Mouse (Mus musculus): ENCODE measurements around the gene Uqcrc2. TPM values are rescaled to one million over a fixed set of nuclear protein-coding genes. Genes with fewer than 3 reads are reported as not detected.
A peak's percentile ranks its signal among the peaks of the same experiment; 100 is the strongest.

The Uqcrc2 gene
- polyA plus RNA-seq, 1 experiment from 2014 or later = 175 TPM

GRCm38 (mm10) chr7:120662079-120662478 lies 27.1 kb downstream of the Uqcrc2 start:
- Histone ChIP-seq H3K9me3 (no peaks in the 10 kb centered on the region), H3K27me3 (replicated peaks; ENCODE audit: low read depth, poor library complexity, severe bottlenecking) (no peaks in the 10 kb centered on the region), H3K27ac (replicated peaks) (no peak overlapping the region), H3K36me3 (replicated peaks) (peaks cover 35% of the 10 kb centered on the region), H3K4me1 (no peaks in the 10 kb centered on the region), H3K4me3 (no peak overlapping the region)
- no peak for DNase-seq (ENCODE audit: low spot score)
- 95% methylated on average over 4 of the region's 4 CpGs for WGBS

DNA sequence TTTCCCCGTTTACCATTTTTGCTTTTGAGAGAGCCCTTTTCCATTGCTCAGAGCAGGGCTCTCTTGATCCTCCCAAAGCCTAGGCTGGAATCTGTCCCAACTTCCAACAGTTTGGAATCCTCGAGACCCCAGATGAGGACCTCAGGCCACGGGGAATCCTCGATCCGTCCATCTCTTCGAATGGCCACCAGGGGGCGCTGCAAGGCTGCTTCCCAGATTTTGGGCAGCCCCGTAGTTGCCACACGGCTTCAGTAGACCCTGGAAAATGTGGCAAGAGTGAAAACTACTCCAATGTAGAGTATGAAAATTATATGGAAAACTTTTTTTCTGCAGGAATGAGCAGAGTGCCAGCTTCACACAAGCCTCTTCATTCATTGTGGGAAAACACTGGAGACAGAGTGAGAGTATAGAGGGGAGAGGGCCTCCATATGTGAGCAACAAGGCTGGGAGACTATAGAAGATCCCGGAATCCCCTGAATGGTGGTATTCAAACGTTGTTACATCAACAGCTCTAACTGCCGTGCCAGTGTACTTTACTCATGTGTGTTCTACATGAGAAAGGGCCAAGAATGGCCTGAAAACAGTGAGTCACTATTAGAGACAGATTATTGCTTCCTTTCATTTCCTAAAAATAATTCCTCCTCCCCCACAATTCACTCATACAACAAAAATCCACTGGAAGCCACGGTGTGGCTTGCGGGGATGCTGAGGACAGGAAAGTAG lies 35.3 kb downstream of the Uqcrc2 start, which contains the start of gene Pdzd9:
Gene Pdzd9 (minus strand): TSS at position 191 of the 723 bp plus-strand sequence.
- no peaks in the 10 kb centered on the region for H3K27me3 ChIP-seq (replicated peaks; ENCODE audit: low read depth, poor library complexity, severe bottlenecking)
- DNase-seq (ENCODE audit: low spot score) = peak; percentile 87
- 26% methylated on average over 14 of the region's 14 CpGs for WGBS

DNA sequence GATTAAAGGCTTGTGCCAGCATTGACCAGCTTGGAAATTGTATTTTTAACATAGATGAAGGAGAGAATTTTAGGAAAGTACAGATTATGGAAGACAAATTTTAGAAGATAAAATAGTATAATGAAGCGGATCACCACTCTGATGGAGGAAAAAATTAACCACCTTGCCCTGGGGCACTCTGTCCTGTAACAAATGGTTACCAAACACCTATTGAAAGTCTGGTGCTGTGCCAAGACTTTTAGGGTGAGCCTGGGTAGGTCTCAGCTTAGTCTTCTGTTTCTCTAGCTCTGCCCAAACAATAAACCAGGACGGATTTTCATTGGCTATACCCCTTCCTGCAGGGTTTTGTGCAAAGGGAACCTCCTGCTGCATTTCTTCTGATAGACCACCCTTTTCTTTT lies 36.3 kb downstream of the Uqcrc2 start:
- WGBS = 76% methylated on average over 2 of the region's 2 CpGs
- H3K4me1 ChIP-seq = peaks cover 1% of the 10 kb centered on the region
- H3K36me3 ChIP-seq (replicated peaks) = no peaks in the 10 kb centered on the region
- no peak for DNase-seq (ENCODE audit: low spot score)
- no peaks in the 10 kb centered on the region for H3K27me3 ChIP-seq (replicated peaks; ENCODE audit: low read depth, poor library complexity, severe bottlenecking)
- no peaks in the 10 kb centered on the region for H3K9me3 ChIP-seq
- H3K27ac ChIP-seq (replicated peaks) = no peak overlapping the region
- no peak overlapping the region for H3K4me3 ChIP-seq

More for the DNA sequence above, 35.3 kb downstream of the Uqcrc2 start, which contains the start of gene Pdzd9:
- Histone ChIP-seq H3K9me3 (no peaks in the 10 kb centered on the region), H3K4me1 (no peaks in the 10 kb centered on the region), H3K4me3 (no peak within 1 kb of the TSS), H3K36me3 (replicated peaks) (no peaks in the 10 kb centered on the region), H3K27ac (replicated peaks) (no peak within 1 kb of the TSS)

DNA sequence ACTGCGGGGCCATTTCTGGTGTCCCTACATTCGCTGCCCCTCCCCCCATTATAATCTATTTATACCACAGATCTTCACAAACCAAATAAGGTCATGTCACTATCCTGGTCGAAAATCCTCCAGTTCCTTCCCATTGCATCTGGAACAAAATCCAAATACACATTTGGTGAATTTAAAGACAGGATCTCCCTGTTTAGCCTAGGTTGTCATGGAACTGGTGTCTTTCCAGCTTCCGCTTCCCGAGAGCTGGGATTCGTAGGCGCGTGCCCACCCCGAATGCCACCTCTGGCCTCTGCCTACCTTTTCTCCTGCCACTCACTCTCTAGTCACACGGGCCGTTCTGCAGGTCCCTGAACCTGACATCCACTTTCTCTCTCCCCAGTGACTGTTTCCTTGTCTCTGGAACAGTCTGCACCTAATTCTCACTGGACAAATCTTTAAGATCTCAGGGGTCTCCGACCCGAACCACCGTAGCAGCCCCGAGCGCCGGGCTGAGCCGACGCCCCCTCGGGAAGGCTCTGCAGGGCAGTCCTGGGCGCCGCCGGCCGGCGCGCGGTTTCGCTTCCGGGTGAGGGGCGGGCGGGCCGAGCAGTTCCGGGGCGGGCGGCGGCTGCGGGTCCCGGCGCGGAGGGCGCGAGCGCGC lies 42.1 kb downstream of the Uqcrc2 start, which contains the start of gene Mosmo:
Gene Mosmo (plus strand): TSS at position 618 of the 643 bp plus-strand sequence.
- 1% methylated on average over 44 of the region's 44 CpGs for WGBS

DNA sequence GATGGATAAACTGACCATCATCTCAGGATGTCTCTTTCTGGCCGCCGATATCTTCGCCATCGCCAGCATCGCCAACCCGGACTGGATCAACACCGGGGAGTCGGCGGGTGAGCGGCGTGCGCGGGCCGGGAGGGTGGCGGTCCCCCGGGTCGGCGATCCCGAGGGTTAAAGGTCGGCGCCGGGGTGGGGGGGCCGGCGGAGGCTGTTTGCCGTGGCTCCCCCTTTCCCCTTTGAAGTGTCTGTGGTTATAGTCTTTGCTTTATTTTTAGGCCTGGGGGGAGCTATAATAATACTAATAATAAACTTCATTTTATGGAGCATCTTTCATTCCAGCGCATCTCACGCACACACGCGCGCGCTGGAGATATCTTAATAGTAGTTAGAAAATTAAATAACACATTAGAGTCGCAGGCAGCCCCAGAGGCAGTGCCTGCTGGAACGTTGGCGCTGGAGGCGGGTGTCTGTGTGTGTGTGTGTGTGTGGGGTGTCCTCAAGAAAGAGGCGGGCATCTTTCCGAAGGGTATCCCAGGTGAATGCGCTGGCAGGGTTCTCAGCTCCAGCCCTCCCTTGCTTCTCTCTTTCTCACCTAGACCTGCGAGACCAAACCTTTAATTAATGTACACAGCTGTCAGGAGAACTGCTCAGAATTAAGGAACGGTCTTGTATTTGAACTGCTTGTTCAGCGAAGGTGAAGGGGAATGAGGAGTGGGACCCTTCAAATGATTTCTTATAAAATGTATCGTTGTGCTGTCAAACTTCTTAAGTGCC lies 43.0 kb downstream of the Uqcrc2 start:
- 2% methylated on average over 42 of the region's 42 CpGs for WGBS
- Histone ChIP-seq H3K36me3 (replicated peaks) (no peaks in the 10 kb centered on the region), H3K27ac (replicated peaks) (peak overlapping the region; percentile 95), H3K4me1 (peaks cover 26% of the 10 kb centered on the region), H3K9me3 (no peaks in the 10 kb centered on the region), H3K27me3 (replicated peaks; ENCODE audit: low read depth, poor library complexity, severe bottlenecking) (no peaks in the 10 kb centered on the region), H3K4me3 (peak overlapping the region; percentile 95)
- peak; percentile 42 for DNase-seq (ENCODE audit: low spot score)

More for the DNA sequence above, 42.1 kb downstream of the Uqcrc2 start, which contains the start of gene Mosmo:
- DNase-seq (ENCODE audit: low spot score) = peak; percentile 88
- Histone ChIP-seq H3K36me3 (replicated peaks) (no peaks in the 10 kb centered on the region), H3K27ac (replicated peaks) (peak within 1 kb of the TSS; percentile 95), H3K9me3 (no peaks in the 10 kb centered on the region), H3K27me3 (replicated peaks; ENCODE audit: low read depth, poor library complexity, severe bottlenecking) (no peaks in the 10 kb centered on the region), H3K4me1 (peaks cover 26% of the 10 kb centered on the region), H3K4me3 (peak within 1 kb of the TSS; percentile 95)

- DNase-seq (ENCODE audit: low spot score) = no peak
- Histone ChIP-seq H3K27me3 (replicated peaks; ENCODE audit: low read depth, poor library complexity, severe bottlenecking) (no peaks in the 10 kb centered on the region), H3K36me3 (replicated peaks) (no peaks in the 10 kb centered on the region), H3K4me3 (peak overlapping the region; percentile 95), H3K4me1 (peaks cover 26% of the 10 kb centered on the region), H3K27ac (replicated peaks) (no peak overlapping the region), H3K9me3 (no peaks in the 10 kb centered on the region)
- 65% methylated on average over 8 of the region's 8 CpGs for WGBS
These were observed 44.0 kb downstream of the Uqcrc2 start for GRCm38 (mm10) chr7:120679023-120679422.

DNA sequence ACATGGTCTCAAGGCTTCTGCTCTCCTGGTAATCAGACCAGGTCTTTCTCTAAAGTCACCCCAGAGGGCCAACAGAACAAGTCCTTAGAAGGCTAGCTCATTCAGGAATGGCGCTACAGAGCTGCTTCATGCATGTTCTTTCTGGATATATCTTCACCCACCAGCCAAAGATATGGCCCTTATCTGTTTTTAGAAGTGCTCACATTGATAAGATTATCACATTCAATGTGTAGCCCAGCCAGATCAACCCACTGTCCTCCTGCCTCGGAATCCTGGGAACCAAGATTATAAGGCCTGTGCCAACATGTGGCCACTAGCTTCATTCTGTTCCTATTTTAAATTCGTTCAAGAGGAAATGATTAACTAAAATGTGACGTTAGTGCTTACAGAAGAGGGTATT lies 47.0 kb downstream of the Uqcrc2 start:
- Histone ChIP-seq H3K4me1 (peaks cover 18% of the 10 kb centered on the region), H3K9me3 (no peaks in the 10 kb centered on the region), H3K27me3 (replicated peaks; ENCODE audit: low read depth, poor library complexity, severe bottlenecking) (no peaks in the 10 kb centered on the region), H3K27ac (replicated peaks) (no peak overlapping the region), H3K36me3 (replicated peaks) (no peaks in the 10 kb centered on the region), H3K4me3 (no peak overlapping the region)
- DNase-seq (ENCODE audit: low spot score) = no peak
- 88% methylated on average over 4 of the region's 4 CpGs for WGBS

DNA sequence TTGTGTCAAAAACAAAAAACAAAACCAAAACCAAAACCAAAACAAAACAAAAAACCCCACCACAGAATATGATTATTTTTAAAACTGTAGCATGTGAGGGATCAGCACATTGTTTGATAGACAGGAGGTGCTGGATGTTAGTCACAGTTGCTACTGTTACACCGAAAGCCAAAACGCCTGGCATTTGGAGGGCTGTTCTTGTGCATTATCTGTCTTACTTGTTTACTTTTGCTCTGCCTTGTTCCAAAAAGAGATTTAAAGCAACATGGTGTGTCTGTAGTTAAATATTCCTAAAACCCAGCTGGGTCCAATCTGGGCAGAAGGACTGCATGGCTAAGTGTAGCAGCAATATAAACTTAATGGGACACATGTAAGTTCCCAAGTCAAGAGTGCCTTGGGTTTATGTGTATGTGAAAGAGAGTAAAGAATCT lies 49.8 kb downstream of the Uqcrc2 start:
- Histone ChIP-seq H3K4me3 (no peak overlapping the region), H3K36me3 (replicated peaks) (no peaks in the 10 kb centered on the region), H3K4me1 (no peaks in the 10 kb centered on the region), H3K27me3 (replicated peaks; ENCODE audit: low read depth, poor library complexity, severe bottlenecking) (no peaks in the 10 kb centered on the region), H3K9me3 (no peaks in the 10 kb centered on the region), H3K27ac (replicated peaks) (no peak overlapping the region)
- DNase-seq (ENCODE audit: low spot score) = no peak
- WGBS = 89% methylated on average over 2 of the region's 2 CpGs

- Histone ChIP-seq H3K36me3 (replicated peaks) (peaks cover under 1% of the 10 kb centered on the region), H3K9me3 (no peaks in the 10 kb centered on the region)
These were observed 50.3 kb downstream of the Uqcrc2 start for GRCm38 (mm10) chr7:120685227-120685626.

GRCm38 (mm10) chr7:120690634-120691033 lies 55.7 kb downstream of the Uqcrc2 start:
- Histone ChIP-seq H3K27me3 (replicated peaks; ENCODE audit: low read depth, poor library complexity, severe bottlenecking) (no peaks in the 10 kb centered on the region), H3K4me1 (peaks cover 4% of the 10 kb centered on the region; the same call in 1 of the 2 replicates), H3K9me3 (no peaks in the 10 kb centered on the region), H3K27ac (replicated peaks) (no peak overlapping the region), H3K36me3 (replicated peaks) (peaks cover 23% of the 10 kb centered on the region), H3K4me3 (no peak overlapping the region)
- no peak for DNase-seq (ENCODE audit: low spot score)
- 65% methylated on average over 4 of the region's 4 CpGs for WGBS

More at GRCm38 (mm10) chr7:120685227-120685626, 50.3 kb downstream of the Uqcrc2 start:
- 93% methylated on average over 6 of the region's 6 CpGs for whole genome bisulfite sequencing
- Histone ChIP-seq H3K27me3 (replicated peaks; ENCODE audit: low read depth, poor library complexity, severe bottlenecking) (no peaks in the 10 kb centered on the region), H3K4me3 (no peak overlapping the region), H3K27ac (replicated peaks) (no peak overlapping the region), H3K4me1 (no peaks in the 10 kb centered on the region)
- DNase-seq (ENCODE audit: low spot score) = no peak

DNA sequence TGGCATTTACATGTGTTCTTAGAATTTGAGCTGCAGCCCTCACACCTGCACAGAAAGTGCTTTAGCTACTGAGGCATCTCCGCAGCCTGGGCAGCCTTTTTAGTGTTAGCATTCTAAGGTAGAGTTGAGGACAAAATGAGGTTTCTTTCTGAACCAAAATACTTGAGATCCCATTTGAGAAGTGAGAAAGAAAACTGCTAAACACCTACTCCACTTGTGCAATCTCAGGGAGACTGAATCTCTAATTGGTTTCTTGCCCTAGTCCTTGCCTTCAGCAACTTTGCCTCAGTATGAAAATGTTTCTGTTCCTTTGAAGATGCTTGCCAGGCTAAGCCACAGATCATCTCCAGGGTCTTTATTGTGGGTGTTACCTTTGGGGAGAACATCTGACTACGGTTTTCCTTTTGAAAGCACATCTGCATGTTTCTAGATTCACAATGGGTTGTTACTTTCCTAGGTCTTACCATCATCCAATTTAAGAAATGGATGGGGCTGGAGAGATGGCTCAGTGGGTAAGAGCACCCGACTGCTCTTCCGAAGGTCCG lies 58.9 kb downstream of the Uqcrc2 start:
- H3K36me3 ChIP-seq (replicated peaks) = peaks cover 35% of the 10 kb centered on the region
- no peaks in the 10 kb centered on the region for H3K27me3 ChIP-seq (replicated peaks; ENCODE audit: low read depth, poor library complexity, severe bottlenecking)
- H3K4me1 ChIP-seq = peaks cover 4% of the 10 kb centered on the region; the same call in 1 of the 2 replicates
- 95% methylated on average over 5 of the region's 5 CpGs for WGBS
- H3K9me3 ChIP-seq = no peaks in the 10 kb centered on the region
- no peak overlapping the region for H3K4me3 ChIP-seq
- no peak for DNase-seq (ENCODE audit: low spot score)
- no peak overlapping the region for H3K27ac ChIP-seq (replicated peaks)

DNA sequence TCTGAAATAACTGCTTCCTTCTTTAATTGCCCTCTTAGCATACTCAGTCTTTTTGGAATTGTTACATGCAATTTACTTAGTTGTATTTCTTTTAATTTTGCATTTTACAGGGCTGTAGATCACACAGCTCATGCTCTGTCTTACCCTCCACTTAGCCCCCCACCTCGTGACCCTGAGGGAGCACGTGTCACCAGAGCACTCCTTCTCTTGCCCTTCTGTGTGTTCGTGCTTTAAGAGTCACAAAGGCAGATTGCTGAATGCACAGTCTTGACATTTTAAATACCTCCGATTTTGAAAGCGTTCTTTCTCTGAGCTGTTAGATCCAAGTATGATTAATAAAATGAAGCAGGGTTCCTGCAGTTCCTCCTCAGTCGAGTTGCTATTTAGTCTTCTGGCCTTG lies 60.2 kb downstream of the Uqcrc2 start:
- peaks cover 4% of the 10 kb centered on the region; the same call in 1 of the 2 replicates for H3K4me1 ChIP-seq
- WGBS = 34% methylated on average over 6 of the region's 6 CpGs
- no peaks in the 10 kb centered on the region for H3K9me3 ChIP-seq
- H3K36me3 ChIP-seq (replicated peaks) = peaks cover 35% of the 10 kb centered on the region
- no peak overlapping the region for H3K27ac ChIP-seq (replicated peaks)
- H3K27me3 ChIP-seq (replicated peaks; ENCODE audit: low read depth, poor library complexity, severe bottlenecking) = no peaks in the 10 kb centered on the region
- no peak for DNase-seq (ENCODE audit: low spot score)
- H3K4me3 ChIP-seq = no peak overlapping the region

All from embryonic facial prominence, embryonic 10.5 days (tissue).